Mouse (Mus musculus): ENCODE measurements around the gene Cplx1. TPM values are rescaled to one million over a fixed set of nuclear protein-coding genes. Genes with fewer than 3 reads are reported as not detected.

Gene Cplx1
- 1 to 10 TPM; 2.0 to 3.7 TPM for total RNA-seq (2021)
- 0.83 and 1.6 TPM in 2 replicates for polyA plus RNA-seq (2012; rRNA removed)
- long read RNA-seq, partial matches to known transcripts = 0 of 3 reads
- long read RNA-seq, other reads (novel, unspliced or antisense) = 1 of 3 reads

DNA sequence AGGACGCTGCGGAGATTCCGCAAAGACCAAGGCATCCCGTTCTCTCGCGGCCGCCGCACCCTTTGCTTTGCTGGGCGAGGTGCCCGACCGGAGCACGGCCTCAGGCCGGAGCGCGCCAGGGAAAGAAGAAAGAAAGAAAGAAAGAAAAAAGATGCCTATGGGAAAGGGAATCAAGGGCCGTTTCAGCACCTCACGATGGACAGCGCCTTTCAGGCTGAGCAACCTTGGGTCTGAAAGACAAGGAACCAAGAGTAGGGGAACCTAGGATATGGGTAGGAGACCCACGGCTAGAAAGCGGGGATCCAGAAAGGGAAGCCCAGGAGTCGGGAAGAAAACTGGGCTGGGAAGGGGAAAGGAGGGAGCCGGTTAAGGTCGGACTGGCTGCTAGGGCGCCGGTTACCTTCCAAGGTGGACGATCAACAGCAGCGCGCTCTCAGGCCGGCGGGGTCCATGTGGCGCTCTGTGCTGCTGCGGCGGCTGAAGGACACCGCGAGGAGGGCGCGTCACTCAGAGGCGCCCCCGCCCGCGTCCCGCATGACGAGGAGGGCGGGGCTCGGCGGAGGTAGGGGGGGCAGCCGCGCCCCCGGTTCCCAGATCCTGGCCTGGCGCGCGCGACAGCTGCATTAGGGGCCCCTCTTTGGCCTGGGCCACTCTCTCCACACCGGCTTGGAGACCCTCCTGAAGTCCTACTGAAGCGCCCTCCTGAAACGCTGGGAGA is at the start of gene Cplx1:
Gene Cplx1 (minus strand): TSS at position 536 of the 718 bp plus-strand sequence.
- DNase-seq = peak; percentile 80

DNA sequence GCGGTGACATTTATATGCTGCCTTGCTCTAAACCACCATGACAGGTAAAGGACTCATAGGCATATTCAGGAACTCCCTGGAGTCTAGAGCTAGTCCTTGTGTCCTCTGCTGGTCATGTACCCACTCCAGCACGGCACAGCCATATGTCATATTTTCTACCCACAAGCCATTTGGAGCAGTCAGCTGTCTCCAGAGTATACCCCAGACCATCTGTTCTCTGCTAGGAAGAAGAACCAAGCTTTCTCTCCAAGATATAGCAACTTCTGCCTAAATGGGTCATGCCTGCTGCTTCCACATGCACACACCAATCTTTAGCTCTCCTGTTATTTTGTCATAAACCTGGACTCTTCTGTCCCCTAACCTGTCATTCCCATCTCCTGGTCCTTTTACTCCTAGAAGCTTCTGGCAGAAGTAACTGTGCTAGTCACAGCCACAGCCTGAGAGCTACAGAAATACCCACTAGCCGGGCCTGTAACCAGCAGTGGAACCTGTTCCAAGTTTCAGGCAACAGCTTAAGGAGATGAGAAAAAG is 31.6 kb upstream of the Cplx1 start:
- no peak for DNase-seq

DNA sequence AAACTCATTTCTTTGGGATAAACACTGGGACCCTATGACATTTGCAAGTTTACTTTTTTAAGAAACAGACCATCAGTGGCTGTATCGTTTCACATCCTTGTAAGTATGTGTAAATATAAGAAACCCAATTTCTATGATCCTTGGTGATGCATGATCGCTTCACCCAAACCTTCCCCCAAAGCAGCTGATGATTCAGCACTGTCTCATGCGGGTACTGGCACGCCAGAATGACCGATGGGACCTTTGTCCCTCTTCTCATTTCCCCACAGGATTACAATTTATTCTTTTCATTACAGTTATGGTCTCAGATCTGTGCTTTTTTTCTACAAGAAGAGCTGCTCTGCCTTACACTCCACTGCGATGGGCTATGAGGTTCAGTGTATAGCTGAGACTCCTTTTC is 23.2 kb upstream of the Cplx1 start:
- DNase-seq = peak; percentile 70

DNA sequence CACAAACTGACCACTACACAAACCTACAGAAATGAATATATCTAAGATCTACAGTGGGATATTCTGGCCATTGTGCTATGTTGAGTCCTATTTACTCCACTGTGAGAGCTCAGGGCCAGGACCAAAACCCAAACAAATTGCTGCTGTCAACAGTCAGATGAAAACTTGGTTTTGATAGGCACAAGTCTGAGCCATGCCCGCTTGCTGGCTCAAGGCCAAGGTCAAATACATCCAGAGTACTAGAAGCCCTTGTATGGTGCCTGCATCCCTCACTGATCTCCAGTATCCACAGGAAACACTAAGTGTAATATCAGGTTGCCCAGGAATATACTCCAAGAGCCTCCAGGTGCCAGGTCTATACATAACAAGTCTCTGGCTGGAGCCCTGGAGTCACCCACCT is 21.2 kb upstream of the Cplx1 start:
- peak; percentile 78 for DNase-seq

DNA sequence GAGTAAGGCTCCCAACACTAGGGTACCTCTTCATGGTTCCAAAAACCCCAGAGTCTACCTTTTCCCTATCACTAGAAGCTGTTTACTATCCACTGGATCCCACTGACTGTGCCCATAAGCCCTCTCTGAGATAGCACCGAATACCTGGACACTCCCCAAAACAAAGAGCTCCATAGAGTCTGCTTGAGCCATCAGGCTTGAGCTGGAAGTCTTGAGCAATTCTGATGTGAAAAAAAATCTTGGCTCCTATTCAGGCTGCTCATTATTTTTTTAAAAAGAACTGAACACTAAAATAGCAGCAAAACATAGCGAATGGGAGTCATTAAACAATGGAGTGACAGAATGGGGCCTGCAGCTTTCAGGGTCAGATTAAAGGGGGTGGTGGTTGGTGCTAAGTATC is 17.3 kb upstream of the Cplx1 start:
- DNase-seq = peak; percentile 26

DNA sequence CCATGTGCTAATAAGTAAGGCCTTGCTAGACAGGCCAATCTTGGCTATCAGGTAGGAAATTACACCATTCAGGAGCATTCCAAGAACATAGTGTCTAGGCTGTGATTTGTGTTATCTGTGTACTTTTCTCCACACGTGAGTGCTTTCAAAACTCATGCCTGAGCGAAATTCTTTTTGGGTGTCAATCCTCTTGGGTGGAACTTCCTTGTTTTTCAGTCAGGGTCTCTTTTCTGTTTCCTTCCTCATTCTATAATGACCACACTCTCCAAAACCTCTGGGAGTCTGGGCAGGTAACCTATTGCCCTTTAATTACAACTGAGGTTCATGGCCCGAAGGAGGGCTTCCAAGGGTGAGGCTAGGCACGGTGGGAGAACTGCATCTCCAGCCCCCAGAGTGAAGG is 16.7 kb upstream of the Cplx1 start:
- DNase-seq = no peak

DNA sequence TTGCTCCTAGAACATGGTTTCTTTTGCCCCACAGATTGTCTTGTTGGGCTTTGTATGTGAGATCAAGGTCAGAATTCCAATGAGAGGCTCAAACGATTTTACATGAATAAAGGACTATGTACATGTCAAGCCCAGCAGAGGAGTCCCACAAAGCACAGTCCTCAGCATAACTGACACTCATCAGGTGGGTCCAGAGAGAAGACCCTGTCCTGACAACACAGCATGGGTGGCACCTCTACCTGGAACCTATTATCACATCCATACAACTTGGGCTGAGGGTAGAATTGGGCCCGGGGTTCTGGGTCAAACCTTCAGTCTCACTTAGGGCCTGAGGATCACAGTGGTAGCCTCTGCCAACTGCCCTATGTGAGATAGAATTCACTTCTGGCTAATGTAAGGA is 15.6 kb upstream of the Cplx1 start:
- no peak for DNase-seq

DNA sequence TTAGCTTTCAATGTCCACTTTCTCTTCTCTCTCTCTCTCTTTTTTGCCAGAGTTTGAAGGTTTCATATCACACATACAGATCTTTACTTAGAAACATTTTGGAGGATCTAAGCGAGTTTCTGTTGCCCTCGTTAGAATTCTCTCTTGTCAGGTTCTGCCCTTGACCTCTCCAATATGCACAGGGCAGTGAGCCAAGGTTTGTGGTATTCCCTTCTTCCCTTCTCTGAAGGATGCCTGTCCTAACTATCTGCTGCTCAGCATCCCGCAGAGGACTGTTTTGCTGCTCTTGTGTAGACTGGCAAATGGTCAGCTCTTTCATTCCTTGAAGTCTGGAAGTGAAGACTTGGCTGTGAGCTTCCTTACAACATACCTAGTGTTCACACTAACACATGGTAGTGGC is 14.5 kb upstream of the Cplx1 start:
- peak; percentile 41 for DNase-seq

DNA sequence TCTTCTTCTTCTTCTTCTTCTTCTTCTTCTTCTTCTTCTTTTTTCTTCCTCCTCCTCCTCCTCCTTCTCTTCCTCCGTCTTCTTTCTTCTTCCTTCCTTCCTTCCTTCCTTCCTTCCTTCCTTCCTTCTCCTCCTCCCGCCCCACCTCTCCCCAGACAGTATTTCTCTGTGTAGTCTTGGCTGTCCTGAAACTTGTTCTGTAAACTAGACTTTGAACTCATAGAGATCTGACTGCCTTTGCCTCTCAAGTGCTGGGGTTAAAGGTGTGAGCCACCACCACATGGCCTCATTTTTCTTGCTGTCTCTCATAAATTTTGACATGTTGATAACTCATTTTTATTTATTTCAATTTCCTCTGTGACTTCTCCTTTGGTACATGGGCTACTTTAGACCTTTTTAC is 12.7 kb upstream of the Cplx1 start:
- no peak for DNase-seq

DNA sequence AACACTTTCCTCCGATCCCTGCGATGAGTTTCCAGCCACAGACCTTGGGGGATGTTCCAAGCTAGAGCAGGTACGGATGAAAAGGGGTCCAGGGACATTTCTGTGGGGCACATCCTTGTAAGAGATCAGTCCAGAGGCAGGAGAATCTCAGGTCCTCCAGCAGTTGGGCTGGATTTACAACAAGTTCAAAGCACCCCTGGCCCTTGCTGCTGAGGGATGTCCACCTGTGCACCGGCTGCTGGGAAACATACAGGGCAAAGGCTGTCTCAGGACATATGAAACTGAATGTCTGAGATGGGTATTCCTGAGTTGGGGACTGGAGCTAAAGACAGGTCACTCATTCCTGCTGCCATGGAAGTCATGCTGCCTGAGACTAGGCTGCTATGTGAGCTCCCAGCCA is 7.2 kb upstream of the Cplx1 start:
- no peak for DNase-seq

DNA sequence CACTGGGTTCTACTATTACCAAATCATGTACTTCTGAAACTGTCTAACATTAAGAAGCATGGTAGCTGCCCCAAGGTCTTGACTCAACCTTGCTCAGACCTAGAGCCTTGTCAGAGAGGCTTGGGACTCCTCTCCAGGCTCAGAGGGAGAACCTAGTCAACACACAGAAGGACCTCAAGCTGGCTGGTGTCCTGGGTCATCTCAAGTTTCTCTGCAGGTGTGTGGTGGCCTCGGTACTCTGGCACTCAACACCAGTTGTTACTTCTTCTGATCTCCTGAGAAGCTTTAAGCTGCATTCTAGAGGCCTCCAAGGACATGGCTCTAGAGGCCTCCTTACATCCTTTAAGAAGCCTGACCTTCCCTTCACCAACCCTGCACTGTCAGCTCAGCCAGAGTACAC is 4.2 kb upstream of the Cplx1 start:
- no peak for DNase-seq

DNA sequence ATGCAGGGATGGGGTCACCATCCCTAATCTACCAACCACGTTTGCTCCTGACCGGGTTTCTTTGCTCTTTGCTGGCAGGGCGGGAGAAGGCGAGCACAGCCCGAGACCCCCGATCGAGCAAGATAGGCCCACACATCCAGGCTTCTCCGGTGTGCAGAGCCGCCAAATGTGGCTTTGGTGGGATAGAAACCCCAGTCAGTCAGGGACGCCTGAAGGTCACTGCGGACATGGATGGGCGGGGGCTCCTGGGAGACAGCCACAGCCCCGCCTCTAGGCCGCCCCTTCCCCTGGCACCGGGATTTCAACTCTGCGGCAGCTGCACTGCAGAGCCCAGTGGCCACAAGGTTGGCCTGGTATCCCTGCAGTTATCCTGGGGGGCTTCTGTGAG is 377 bp upstream of the Cplx1 start:
- no peak for DNase-seq

DNA sequence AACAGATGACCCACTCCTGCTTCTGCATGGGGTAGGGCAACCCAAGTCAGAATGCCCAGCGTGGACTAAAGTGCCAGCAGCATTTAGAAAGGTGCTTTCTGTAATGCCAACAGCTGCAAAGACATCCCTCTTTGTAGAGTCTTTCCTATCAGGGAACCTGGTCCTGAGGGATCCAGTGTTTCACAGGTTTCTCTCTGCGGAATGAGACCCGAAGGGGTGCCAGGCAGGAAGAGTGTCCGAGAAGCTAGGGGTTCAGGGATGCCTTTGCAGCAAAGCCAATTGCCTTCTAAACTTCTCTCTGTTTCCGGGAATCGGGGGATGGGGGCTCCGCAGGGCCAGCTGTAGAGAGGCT is 711 bp downstream of the Cplx1 start:
- no peak for DNase-seq

DNA sequence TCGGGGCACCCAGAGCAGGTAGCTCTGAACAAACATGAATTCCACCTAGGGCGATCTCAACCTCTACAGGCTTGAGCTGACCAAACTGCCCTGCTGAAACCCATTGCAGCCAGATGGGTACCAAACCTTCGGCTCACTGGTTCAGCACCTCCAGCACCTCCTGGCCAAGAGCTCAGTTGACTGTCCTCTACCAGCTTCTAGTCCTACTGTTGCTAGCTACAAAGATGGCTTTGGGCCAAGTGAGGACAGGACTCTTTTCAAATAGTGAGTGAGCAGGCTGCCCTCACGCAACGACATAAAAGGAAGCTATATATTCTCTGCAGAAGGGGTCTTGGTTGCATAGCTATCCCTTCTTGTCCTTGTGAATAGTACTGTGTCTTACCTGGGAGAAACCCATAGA is 2.2 kb downstream of the Cplx1 start:
- DNase-seq = no peak

DNA sequence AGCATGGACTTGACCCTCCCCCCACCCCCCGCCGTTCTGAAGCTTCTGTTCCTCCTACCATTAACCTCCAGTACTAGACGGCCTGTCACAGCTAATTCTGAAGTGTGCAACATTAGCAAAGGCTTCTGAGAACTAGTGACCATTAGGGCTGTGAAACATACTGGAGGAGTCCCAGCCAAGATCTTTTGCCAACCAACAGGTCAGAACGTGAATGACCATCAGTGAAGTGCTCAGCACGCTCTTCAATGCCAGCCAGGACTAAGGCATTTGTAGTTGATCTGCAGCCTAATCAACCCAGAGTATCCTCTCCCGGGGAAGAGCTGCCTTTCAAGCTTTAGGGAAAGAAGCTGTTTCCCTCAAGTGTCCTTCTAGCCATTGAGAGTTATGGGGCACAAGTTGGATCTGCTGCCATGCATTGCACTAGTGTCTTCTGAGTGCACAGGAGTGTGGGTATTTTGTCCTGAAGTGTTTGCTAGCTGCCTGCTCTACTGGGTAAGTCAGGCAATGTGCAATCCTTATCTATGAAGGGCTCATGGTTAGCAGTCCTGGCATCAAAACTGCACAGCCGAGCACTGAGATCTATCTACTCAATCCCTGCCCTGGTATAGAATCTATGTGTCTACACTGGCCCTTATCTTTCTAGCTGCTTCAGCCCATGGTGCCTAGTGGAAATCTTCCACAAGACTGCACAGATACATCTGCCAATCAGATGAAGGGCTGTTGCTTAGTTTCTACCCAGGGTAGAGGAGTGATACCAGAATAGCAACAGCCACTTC is 6.1 kb downstream of the Cplx1 start:
- no peak for DNase-seq

DNA sequence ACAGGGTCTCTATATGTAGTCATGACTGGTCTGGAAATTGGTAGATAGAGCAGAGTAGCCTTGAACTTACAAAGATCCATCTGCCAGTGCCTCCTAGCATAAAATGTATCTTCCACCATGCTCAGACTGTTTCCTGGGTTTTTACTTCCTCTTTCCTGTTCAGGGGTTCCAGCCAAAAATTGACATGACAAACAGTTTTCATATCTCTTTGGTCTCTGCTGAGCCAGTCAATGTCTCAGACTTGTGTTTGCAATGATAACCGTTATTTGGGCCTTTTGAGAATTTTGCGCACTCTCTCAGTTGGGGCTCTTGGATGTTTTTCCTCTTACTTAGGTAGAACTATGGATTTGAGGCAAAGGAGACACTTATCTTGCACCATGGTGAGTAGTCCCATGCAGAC is 15.6 kb downstream of the Cplx1 start:
- DNase-seq = no peak

DNA sequence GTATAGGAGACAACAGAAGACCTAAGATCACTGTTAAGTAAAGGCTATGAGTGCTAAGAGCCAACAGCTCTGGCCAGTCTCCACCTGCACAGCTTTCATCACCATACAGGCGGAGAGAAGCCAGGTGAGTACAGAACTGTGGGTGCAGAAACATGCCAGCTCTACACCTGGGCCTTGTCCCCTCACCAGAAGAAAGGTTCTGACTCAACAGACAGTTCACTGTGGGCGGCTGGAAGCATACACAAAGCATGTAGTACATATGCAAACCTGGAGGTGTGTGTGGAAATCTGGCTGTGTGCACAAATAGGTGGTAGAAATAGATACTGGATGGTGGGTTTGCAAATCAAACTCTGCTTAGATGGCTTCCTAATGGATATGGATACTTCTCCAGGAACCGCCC is 27.2 kb downstream of the Cplx1 start:
- no peak for DNase-seq

DNA sequence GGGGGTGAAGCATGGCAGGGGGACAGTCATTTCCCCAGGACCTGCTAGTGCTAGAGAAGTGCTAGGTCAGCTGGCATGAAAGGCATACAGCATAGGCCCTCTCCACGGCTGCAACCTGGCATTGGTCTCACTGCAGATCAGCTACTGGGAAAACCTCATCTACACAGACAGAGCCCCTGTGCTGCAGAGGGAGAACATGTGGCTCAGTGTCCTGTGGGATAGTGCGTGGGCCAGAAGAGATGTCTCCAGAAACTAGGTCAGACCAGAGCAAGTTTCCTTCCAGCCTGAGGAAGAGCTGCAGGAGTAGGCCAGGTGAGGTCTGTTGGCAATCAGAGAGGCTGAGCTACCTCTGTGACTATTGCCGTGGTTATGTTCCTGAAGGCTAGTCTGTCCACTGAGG is 27.9 kb downstream of the Cplx1 start:
- DNase-seq = no peak

DNA sequence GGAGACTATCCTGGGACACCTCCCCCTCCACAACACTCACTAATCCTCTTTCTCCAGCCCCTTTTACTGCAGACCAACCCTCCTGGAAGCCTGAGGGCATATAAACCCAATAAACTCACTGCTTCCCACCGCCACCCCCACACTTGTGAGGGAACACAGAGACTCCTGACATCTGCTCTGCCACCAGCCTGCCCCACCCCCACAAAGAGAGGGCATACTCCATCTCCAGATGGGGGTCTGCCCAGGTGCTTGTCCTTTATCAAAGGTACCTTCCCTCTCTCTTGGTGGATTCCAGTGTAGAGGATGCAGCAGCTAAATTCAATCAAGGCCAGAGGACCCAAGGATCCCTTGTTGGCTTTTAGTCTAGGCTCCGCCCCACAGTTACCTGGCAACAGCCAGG is 28.8 kb downstream of the Cplx1 start:
- no peak for DNase-seq

DNA sequence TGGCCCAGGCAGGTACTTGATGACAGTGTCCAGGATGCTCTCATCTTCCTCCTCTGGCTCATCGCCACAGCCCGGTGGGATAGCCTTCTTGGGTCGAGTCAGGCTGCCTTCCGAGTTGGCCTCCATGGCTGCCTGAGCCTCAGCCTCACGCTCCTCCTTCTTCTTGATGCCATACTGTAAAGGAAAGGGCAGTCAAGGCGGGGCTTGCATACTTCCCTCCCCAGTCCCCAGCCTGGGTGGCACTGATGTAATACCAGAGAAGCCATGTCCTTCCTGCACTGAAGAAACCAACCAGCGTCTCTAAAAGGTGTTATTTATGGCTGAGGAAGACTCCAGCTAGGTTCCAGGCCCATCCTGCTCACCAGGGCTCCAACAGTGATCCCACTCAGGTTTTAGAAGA is 29.7 kb downstream of the Cplx1 start:
- DNase-seq = no peak

DNA sequence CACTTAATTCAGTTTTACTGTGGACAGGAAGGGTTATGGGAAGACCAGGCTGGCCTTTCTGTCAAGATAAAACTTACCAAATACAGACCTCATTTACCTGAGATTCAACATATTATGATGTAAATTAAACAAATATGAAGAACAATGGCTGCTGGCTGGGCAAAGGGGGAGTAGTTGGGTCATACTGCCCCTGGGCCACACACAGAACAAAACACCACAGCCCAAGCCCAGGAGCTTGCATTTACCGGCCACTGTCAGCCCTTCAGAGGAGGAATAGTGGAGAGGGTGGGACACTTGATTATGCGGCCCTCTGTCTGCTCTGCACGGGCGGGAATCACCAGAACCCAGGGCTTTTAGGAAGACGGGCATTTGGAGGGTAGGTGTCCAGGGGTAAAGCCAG is 30.9 kb downstream of the Cplx1 start:
- DNase-seq = no peak

DNA sequence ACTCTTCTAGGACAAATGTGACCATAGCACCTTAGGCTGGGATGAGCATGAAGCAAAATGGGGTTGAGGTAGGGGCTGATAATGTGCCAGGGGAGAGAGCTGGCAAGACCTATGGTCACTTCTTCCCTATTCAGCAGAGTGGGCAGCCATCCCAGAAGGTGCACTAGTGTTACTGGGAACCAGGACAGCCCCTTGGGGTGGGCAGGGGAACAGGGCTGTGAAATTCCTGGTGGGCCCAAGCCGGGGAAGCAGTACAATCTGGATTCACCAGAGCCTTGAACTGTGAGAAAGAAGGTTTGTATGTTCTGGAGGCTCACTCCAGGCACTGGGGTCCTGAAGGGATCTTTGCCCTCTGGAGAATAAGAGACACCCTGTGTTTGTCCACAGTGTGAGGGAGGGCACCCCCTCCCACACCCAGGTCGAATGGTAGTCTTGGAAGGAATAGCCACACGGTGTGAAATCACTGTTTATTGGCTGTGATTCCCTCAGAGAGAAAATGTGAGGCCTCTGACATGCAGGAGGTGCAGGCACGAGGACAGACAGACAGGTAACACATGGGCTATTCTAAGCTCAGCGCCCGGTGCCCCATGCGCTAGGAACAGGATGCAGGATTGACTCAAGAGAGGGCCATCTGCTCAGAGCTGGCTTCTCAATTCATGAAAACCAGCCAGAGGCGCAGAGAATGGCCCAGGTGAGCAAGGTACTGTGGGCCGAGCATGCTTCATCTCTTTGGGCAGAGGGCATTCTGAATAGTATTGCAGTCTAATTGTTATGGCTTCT is 31.5 kb downstream of the Cplx1 start:
- no peak for DNase-seq

DNA sequence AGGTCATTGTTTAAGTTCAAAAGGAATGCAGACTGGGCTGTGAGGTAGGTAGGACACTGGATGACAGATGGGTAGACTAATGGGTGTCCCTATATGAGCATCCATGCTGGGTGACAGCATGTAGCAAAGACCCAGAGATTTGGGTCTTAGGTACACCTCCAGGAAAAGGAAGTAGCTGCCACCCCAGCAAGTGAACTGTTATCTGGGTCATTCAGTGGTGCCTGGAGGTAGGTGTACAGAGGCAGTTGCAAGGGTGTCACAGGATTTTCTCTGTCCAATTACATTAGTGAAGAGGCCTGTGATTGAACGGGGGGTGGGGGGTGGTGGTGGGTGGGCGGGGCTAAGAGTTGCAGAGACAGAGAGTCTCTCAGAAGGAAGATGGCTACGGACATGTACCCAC is 33.2 kb downstream of the Cplx1 start:
- DNase-seq = no peak

Measured in adrenal gland, adult 2 months (tissue).